Comparison of ENCODE assay signal across 31 mouse cellular contexts in genomic region chr13:56544956-56545355, GRCm38 (mm10). TPM values are rescaled to one million over a fixed set of nuclear protein-coding genes. Genes with fewer than 3 reads are reported as not detected.
"Had no signal": no experiment of that assay in that cellular context is flagged by ENCODE, and none has a peak within 500 bp of the region (broad histone marks: within the 10 kb centered on the region; RNA-seq: fewer than 3 reads in every experiment).

No protein-coding gene starts in this region.

- H3K27me3 ChIP-seq: liver, embryonic 13.5 days; midbrain, embryonic 12.5 days had no signal

- H3K9me3 ChIP-seq: liver, embryonic 13.5 days; midbrain, embryonic 12.5 days had no signal

- ATAC-seq: midbrain, embryonic 16.5 days had no signal

- DNase-seq: kidney, adult 2 months; kidney, postnatal 25 days; layer of hippocampus, adult 9-11 months; liver, embryonic 13.5 days; lung, adult 2 months; lung, postnatal 14 days; lung, postnatal 4 days; right cerebral cortex, adult 18-20 months; right cerebral cortex, postnatal 14 days; right cerebral cortex, postnatal 4 days; thymus, adult 18-20 months; thymus, postnatal 36 days had no signal

- H3K9ac ChIP-seq: liver, embryonic 13.5 days; midbrain, embryonic 12.5 days had no signal

- H3K36me3 ChIP-seq: liver, embryonic 13.5 days; midbrain, embryonic 12.5 days had no signal

- H3K27ac ChIP-seq: kidney, postnatal 0 days; layer of hippocampus, adult 2 months; liver, embryonic 13.5 days; midbrain, embryonic 12.5 days; stomach, postnatal 0 days had no signal

- H3K4me2 ChIP-seq: liver, embryonic 13.5 days; midbrain, embryonic 12.5 days had no signal

- H3K4me3 ChIP-seq: layer of hippocampus, adult 2 months; liver, embryonic 13.5 days; midbrain, embryonic 12.5 days; myocyte had no signal

RNA-seq across cellular contexts. Expression of gene Lect2, which starts 3.3 kb away (rescaled TPM):
- total RNA-seq: layer of hippocampus, adult 2 months; layer of hippocampus, postnatal 25 days; left cerebral cortex, adult 18-20 months; left cerebral cortex, postnatal 25 days; megakaryocyte progenitor cell, adult 5-6 weeks; megakaryocyte-erythroid progenitor cell, adult 5-6 weeks; monocyte, adult 5-6 weeks had no signal
- polyA plus RNA-seq: limb, embryonic 11.5 days; limb, embryonic 14.5 days; lung, adult 2 months; lung, embryonic 16.5 days; midbrain, embryonic 12.5 days; midbrain, embryonic 16.5 days; myocyte; neural tube, embryonic 11.5 days; neural tube, embryonic 14.5 days; stomach, embryonic 14.5 days; urinary bladder, adult 2 months had no signal

RNA-seq across cellular contexts. Expression of gene Fbxl21, which starts 22.7 kb away (rescaled TPM):
- total RNA-seq: megakaryocyte-erythroid progenitor cell, adult 5-6 weeks had no signal
